In the genomic region with DNA sequence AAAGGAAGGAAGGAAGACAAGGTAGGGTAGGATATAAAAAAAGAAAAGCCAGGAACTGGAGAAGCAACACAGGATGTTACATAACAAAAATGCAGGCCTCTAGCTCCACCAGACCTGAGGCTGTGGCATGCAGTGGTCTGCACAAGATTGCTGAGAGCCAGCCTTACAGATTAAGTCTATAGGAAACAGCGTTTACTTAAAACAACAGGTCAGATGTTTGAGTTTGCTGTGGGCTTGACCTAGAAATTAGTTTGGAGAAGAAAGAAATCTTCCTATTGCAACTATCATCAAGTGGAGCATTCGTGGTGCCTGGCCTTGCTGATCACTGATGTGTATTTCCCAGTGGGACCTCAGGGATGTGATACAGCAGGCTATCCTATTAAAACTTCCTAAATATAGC, we compare ENCODE assay signal across 19 mouse cellular contexts.
"Had no signal": no experiment of that assay in that cellular context is flagged by ENCODE, and none has a peak within 500 bp of the region (broad histone marks: within the 10 kb centered on the region; RNA-seq: fewer than 3 reads in every experiment).

No protein-coding gene starts in this region.

- H3K4me2 ChIP-seq: lung, embryonic 15.5 days; midbrain, embryonic 12.5 days; neural tube, embryonic 13.5 days; neural tube, embryonic 15.5 days had no signal

- H3K4me1 ChIP-seq: lung, embryonic 15.5 days; midbrain, embryonic 12.5 days; neural tube, embryonic 13.5 days; neural tube, embryonic 15.5 days had no signal

- H3K9me3 ChIP-seq: lung, embryonic 15.5 days; midbrain, embryonic 10.5 days; midbrain, embryonic 12.5 days; neural tube, embryonic 13.5 days; neural tube, embryonic 15.5 days had no signal

- ATAC-seq: lung, postnatal 0 days; midbrain, embryonic 16.5 days had no signal

- H3K9ac ChIP-seq: lung, embryonic 15.5 days; midbrain, embryonic 12.5 days; neural tube, embryonic 13.5 days; neural tube, embryonic 15.5 days had no signal

- H3K4me3 ChIP-seq: lung, embryonic 15.5 days; midbrain, embryonic 10.5 days; midbrain, embryonic 12.5 days; myocyte; neural tube, embryonic 13.5 days; neural tube, embryonic 15.5 days had no signal

- DNase-seq: lung, adult 18-20 months; lung, postnatal 4 days; midbrain, embryonic 14.5 days; retina, postnatal 1 day; right cerebral cortex, adult 18-20 months; right cerebral cortex, postnatal 25 days; right cerebral cortex, postnatal 4 days; spleen, adult 18-20 months; thymus, adult 18-20 months; thymus, postnatal 14 days; thymus, postnatal 36 days had no signal

- H3K27me3 ChIP-seq: lung, embryonic 15.5 days; midbrain, embryonic 12.5 days; neural tube, embryonic 13.5 days; neural tube, embryonic 15.5 days had no signal

- H3K36me3 ChIP-seq: lung, embryonic 15.5 days; midbrain, embryonic 10.5 days; midbrain, embryonic 12.5 days; neural tube, embryonic 13.5 days; neural tube, embryonic 15.5 days had no signal

- H3K27ac ChIP-seq: lung, embryonic 15.5 days; midbrain, embryonic 10.5 days; midbrain, embryonic 12.5 days; neural tube, embryonic 13.5 days; neural tube, embryonic 15.5 days had no signal
